Mouse (Mus musculus) gastrocnemius, adult 8-10 months (tissue): Measurements from ENCODE around the gene Polq. TPM values are rescaled to one million over a fixed set of nuclear protein-coding genes. Genes with fewer than 3 reads are reported as not detected.
"Not testable (repeated sequence)": the region's sequence is repeated elsewhere in the genome, so short reads cannot be mapped to it uniquely, and the experiment has no call there.

Experiments used
- DNase-seq, 2 experiments: peaks; one replicate each; pipeline ENCODE4 v3.0.0; 2022; ENCODE audit warnings: low spot score in 2 of 2
- total RNA-seq, 4 experiments: library from RNA; stranded (reverse); gene quantifications; 2 replicates each; pipeline ENCODE4 v1.2.4; 2022

The Polq gene
- total RNA-seq, 4 experiments from 2014 or later: 0.39 to 1.7 (median 0.52) TPM

DNA sequence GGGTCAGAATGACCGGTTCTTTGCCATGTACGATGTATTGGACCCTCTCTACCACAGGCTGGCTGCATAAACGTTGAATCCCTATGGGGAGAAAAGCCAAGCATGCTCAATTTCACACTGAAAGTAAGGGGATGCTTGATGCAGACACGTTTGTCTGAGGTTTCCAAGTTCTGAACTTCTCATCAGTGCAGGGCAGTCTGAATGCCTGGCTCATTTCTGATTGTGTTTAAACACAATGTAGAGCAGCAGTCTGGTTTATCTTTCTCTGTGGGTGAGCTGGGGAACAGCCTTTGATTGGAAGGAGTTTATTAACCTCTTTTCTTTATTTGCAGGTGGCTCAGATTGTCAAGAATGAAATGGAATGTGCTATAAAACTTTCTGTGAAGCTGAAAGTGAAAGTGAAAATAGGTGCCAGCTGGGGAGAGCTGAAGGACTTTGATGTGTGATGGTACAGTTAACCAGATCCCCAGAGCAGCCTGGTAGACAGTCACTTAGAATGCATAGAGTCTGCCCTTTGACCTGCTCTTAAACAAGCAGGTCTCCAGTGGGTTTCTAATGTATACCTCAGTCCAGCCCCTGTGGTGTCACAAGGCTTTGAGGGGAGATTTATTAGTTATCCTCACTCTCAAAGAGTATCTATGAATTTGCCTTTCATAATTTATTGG is 82.7 kb downstream of the Polq start:
- no peak for DNase-seq

DNA sequence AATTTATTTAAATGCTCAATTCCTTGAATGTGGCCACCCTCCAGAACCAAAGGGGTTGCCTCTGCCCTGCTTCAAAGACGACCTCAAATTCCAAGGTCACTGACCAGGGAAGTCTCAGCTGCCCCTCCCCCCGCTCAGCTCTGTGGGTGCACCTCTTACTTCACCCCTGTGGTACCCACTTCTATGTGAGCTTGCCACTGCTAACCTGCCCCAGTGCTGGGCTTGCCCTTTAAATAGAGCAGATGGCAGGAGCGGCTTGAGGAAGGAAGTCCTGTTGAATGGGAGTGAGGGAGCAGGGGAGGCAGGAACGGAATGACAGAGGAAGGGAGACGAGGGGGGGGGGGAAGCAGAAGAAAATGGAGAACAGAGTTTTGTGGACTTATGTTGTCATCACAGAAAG is 97.2 kb downstream of the Polq start:
- DNase-seq: no peak

DNA sequence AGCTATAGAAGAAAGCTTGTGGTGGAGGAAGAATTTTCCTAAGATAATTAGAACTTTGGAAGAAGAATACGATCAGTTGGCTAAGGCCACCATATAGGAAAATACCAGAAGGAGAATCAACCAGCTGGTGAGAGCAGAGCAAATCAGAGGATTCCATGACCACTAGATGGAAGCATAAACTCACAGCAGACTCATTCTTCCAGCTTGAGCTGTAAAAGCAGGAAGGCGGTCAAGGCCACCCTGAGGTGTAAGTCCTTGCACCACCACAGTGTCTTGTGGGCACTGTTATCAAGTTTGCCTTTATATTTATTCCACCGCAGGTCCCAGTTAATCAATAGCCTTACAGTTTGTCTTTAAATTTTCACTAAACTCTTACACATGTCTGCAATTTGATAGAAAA is 97.7 kb downstream of the Polq start:
- no peak for DNase-seq

DNA sequence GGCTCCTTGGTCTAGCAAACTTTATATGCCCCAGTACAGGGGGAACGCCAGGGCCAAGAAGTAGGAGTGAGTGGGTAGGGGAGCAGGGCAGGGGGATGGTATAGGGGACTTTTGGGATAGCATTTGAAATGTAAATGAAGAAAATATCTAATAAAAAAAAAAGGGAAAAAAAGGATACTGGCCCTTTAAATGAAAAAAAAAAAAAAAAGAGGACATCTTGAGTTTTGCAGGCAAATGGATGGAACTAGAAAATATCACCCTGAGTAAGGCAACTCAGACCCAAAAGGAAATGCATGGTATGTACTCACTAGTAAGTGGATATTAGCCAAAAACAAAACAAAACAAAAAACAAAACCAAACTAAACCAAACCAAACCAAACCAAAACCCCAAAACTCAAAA is 113.6 kb downstream of the Polq start:
- DNase-seq: not testable (repeated sequence)

Other genes with a start within 250 kb of the Polq start
- gene Slc15a2, start 226.8 kb upstream of the Polq start, total RNA-seq: 1 to 10 TPM in 2 of 4 experiments, under 1 TPM in 2; 0.51 to 2.5 (median 1.5) TPM
- 1 to 10 TPM; 3.9 to 4.9 (median 4.8) TPM for gene Iqcb1, start 183.4 kb upstream of the Polq start, total RNA-seq
- gene Eaf2, start 136.8 kb upstream of the Polq start, total RNA-seq: under 1 TPM in 1 of 4 experiments, not detected in 3; 0.67 TPM
- 10 to 100 TPM; 27.1 to 32.0 (median 28.2) TPM for gene Golgb1, start 136.6 kb upstream of the Polq start, total RNA-seq
- 1 to 10 TPM in 3 of 4 experiments, under 1 TPM in 1; 0.89 to 2.0 (median 1.7) TPM for gene Hcls1, start 76.8 kb upstream of the Polq start, total RNA-seq
- 100 to 1,000 TPM; 312 to 390 (median 343) TPM for gene Fbxo40, start 21.3 kb upstream of the Polq start, total RNA-seq